Mouse (Mus musculus): Measurements from ENCODE around the gene Fgfr2. TPM values are rescaled to one million over a fixed set of nuclear protein-coding genes. Genes with fewer than 3 reads are reported as not detected.

Gene Fgfr2
- total and polyA plus RNA-seq, 2 experiments from 2014 or later, result 17.1 to 47.6 TPM

- H3K9me3 ChIP-seq (ENCODE audit: low read length), result no peaks in the 10 kb centered on the region
- no peaks in the 10 kb centered on the region for H3K27me3 ChIP-seq (ENCODE audit: insufficient read depth, low read length)
- no peaks in the 10 kb centered on the region for H3K36me3 ChIP-seq (ENCODE audit: insufficient read depth)
- 39% methylated on average over 6 of the region's 6 CpGs for WGBS
- H3K4me1 ChIP-seq (ENCODE audit: insufficient read depth), result peaks cover 6% of the 10 kb centered on the region
- DNase-seq (no peak), ATAC-seq (no peak)
- H3K4me3 ChIP-seq (ENCODE audit: low read depth, low read length), result no peak overlapping the region
- no peak overlapping the region for H3K27ac ChIP-seq (ENCODE audit: low read depth, low read length)
- no peak overlapping the region for H3K4me2 ChIP-seq (ENCODE audit: low read depth)
- H3K9ac ChIP-seq, result no peak overlapping the region
- no peak for TF ChIP-seq CTCF (IDR thresholded peaks at IDR 0.05; ENCODE audit: low read depth)
Observed at GRCm38 (mm10) chr7:132031940-132032531, 1091.1 kb downstream of the Fgfr2 start.

GRCm38 (mm10) chr7:132026671-132027070 is 1096.5 kb downstream of the Fgfr2 start:
- TF ChIP-seq CTCF (IDR thresholded peaks at IDR 0.05; ENCODE audit: low read depth), result no peak
- ATAC-seq (no peak), DNase-seq (no peak)
- Histone ChIP-seq H3K4me2 (ENCODE audit: low read depth) (no peak overlapping the region), H3K9me3 (ENCODE audit: low read length) (no peaks in the 10 kb centered on the region), H3K4me3 (ENCODE audit: low read depth, low read length) (no peak overlapping the region), H3K27ac (ENCODE audit: low read depth, low read length) (no peak overlapping the region), H3K4me1 (ENCODE audit: insufficient read depth) (0 out of 2 replicates have a peak, but pooled peaks cover 7% of the 10 kb centered on the region), H3K36me3 (ENCODE audit: insufficient read depth) (no peaks in the 10 kb centered on the region), H3K27me3 (ENCODE audit: insufficient read depth, low read length) (no peaks in the 10 kb centered on the region), H3K9ac (no peak overlapping the region)
- WGBS, result 73% methylated on average over 6 of the region's 6 CpGs

GRCm38 (mm10) chr7:132025591-132025990 is 1097.6 kb downstream of the Fgfr2 start:
- no peak for ATAC-seq
- TF ChIP-seq CTCF (IDR thresholded peaks at IDR 0.05; ENCODE audit: low read depth), result no peak
- Histone ChIP-seq H3K9me3 (ENCODE audit: low read length) (no peaks in the 10 kb centered on the region), H3K9ac (no peak overlapping the region), H3K4me1 (ENCODE audit: insufficient read depth) (0 out of 2 replicates have a peak, but pooled peaks cover 7% of the 10 kb centered on the region), H3K27ac (ENCODE audit: low read depth, low read length) (no peak overlapping the region), H3K36me3 (ENCODE audit: insufficient read depth) (no peaks in the 10 kb centered on the region), H3K4me2 (ENCODE audit: low read depth) (no peak overlapping the region), H3K27me3 (ENCODE audit: insufficient read depth, low read length) (no peaks in the 10 kb centered on the region), H3K4me3 (ENCODE audit: low read depth, low read length) (no peak overlapping the region)
- DNase-seq, result no peak
- WGBS, result 71% methylated on average over 6 of the region's 6 CpGs

- H3K27ac ChIP-seq (ENCODE audit: low read depth, low read length), result no peak overlapping the region
- H3K36me3 ChIP-seq (ENCODE audit: insufficient read depth), result no peaks in the 10 kb centered on the region
- ATAC-seq, result no peak
- WGBS, result 60% methylated on average over 3 of the region's 3 CpGs
- H3K9ac ChIP-seq, result no peak overlapping the region
- H3K4me3 ChIP-seq (ENCODE audit: low read depth, low read length), result no peak overlapping the region
- peaks cover 4% of the 10 kb centered on the region; the same call in 1 of the 2 replicates for H3K4me1 ChIP-seq (ENCODE audit: insufficient read depth)
- no peaks in the 10 kb centered on the region for H3K9me3 ChIP-seq (ENCODE audit: low read length)
- H3K4me2 ChIP-seq (ENCODE audit: low read depth), result no peak overlapping the region
- TF ChIP-seq CTCF (IDR thresholded peaks at IDR 0.05; ENCODE audit: low read depth), result no peak
- no peak for DNase-seq
- no peaks in the 10 kb centered on the region for H3K27me3 ChIP-seq (ENCODE audit: insufficient read depth, low read length)
Observed at GRCm38 (mm10) chr7:132015933-132016332, 1107.2 kb downstream of the Fgfr2 start.

- H3K4me3 ChIP-seq (ENCODE audit: low read depth, low read length), result no peak overlapping the region
- DNase-seq (no peak), ATAC-seq (no peak)
- H3K36me3 ChIP-seq (ENCODE audit: insufficient read depth), result no peaks in the 10 kb centered on the region
- no peaks in the 10 kb centered on the region for H3K9me3 ChIP-seq (ENCODE audit: low read length)
- H3K4me1 ChIP-seq (ENCODE audit: insufficient read depth), result peaks cover 4% of the 10 kb centered on the region; the same call in 1 of the 2 replicates
- H3K4me2 ChIP-seq (ENCODE audit: low read depth), result no peak overlapping the region
- no peak overlapping the region for H3K27ac ChIP-seq (ENCODE audit: low read depth, low read length)
- H3K27me3 ChIP-seq (ENCODE audit: insufficient read depth, low read length), result no peaks in the 10 kb centered on the region
- TF ChIP-seq CTCF (IDR thresholded peaks at IDR 0.05; ENCODE audit: low read depth), result no peak
- H3K9ac ChIP-seq, result no peak overlapping the region
- 14% methylated on average over 3 of the region's 3 CpGs for WGBS
Observed at GRCm38 (mm10) chr7:132015193-132015592, 1108.0 kb downstream of the Fgfr2 start.

- Histone ChIP-seq H3K36me3 (ENCODE audit: insufficient read depth) (no peaks in the 10 kb centered on the region), H3K4me1 (ENCODE audit: insufficient read depth) (peaks cover 4% of the 10 kb centered on the region; the same call in 1 of the 2 replicates), H3K9ac (no peak overlapping the region), H3K27ac (ENCODE audit: low read depth, low read length) (no peak overlapping the region), H3K4me3 (ENCODE audit: low read depth, low read length) (no peak overlapping the region), H3K4me2 (ENCODE audit: low read depth) (no peak overlapping the region), H3K9me3 (ENCODE audit: low read length) (no peaks in the 10 kb centered on the region), H3K27me3 (ENCODE audit: insufficient read depth, low read length) (no peaks in the 10 kb centered on the region)
- WGBS, result 86% methylated on average over 5 of the region's 5 CpGs
- ATAC-seq (no peak), DNase-seq (no peak)
- TF ChIP-seq CTCF (IDR thresholded peaks at IDR 0.05; ENCODE audit: low read depth), result no peak
Observed at GRCm38 (mm10) chr7:132013970-132014369, 1109.2 kb downstream of the Fgfr2 start.

GRCm38 (mm10) chr7:132012969-132013679 is 1110.0 kb downstream of the Fgfr2 start:
- Histone ChIP-seq H3K4me1 (ENCODE audit: insufficient read depth) (peaks cover 4% of the 10 kb centered on the region; the same call in 1 of the 2 replicates), H3K27ac (ENCODE audit: low read depth, low read length) (no peak overlapping the region), H3K27me3 (ENCODE audit: insufficient read depth, low read length) (no peaks in the 10 kb centered on the region), H3K4me2 (ENCODE audit: low read depth) (no peak overlapping the region), H3K9me3 (ENCODE audit: low read length) (no peaks in the 10 kb centered on the region), H3K4me3 (ENCODE audit: low read depth, low read length) (no peak overlapping the region), H3K36me3 (ENCODE audit: insufficient read depth) (no peaks in the 10 kb centered on the region), H3K9ac (no peak overlapping the region)
- ATAC-seq (peak; percentile 79), DNase-seq (peak; percentile 61)
- 21% methylated on average over 1 of the region's 1 CpGs for WGBS
- no peak for TF ChIP-seq CTCF (IDR thresholded peaks at IDR 0.05; ENCODE audit: low read depth)

All from forebrain, postnatal 0 days (tissue).